Mouse (Mus musculus) bone marrow macrophage, adult 2 months (primary cell): Measurements from ENCODE around the gene Spata46. TPM values are rescaled to one million over a fixed set of nuclear protein-coding genes. Genes with fewer than 3 reads are reported as not detected.

Source experiments
- H3K27ac ChIP-seq: 2 replicates; pipeline ENCODE4 v1.5.1; 2012; ENCODE audit warnings: low read depth, low read length; ENCODE audit not compliant: insufficient read depth
- H3K4me1 ChIP-seq: 2 replicates; pipeline ENCODE4 v1.6.1; 2012; ENCODE audit warnings: low read length; ENCODE audit not compliant: control insufficient read depth, insufficient read depth
- H3K4me3 ChIP-seq: 2 replicates; pipeline ENCODE4 v1.5.1; 2012; ENCODE audit warnings: mild to moderate bottlenecking, low read length, moderate library complexity; ENCODE audit not compliant: insufficient read depth
- CTCF ChIP-seq: IDR thresholded peaks from 2 replicates; pipeline ENCODE4 v1.5.1; 2012; ENCODE audit warnings: low read depth, mild to moderate bottlenecking, low read length, moderate library complexity
- POLR2A ChIP-seq: IDR thresholded peaks from 2 replicates; pipeline ENCODE4 v1.6.1; 2012; ENCODE audit warnings: mild to moderate bottlenecking, low read depth, low read length, borderline replicate concordance
- polyA plus RNA-seq: library from polyadenylated mRNA; stranded (reverse); fragments of >200 nt; gene quantifications from 2 replicates; pipeline ENCODE4 v1.2.4, GENCODE M21; 2012; ENCODE audit not compliant: missing spikeins, insufficient read depth, insufficient read length

Spata46 gene
- polyA plus RNA-seq, 1 experiment = not detected

DNA sequence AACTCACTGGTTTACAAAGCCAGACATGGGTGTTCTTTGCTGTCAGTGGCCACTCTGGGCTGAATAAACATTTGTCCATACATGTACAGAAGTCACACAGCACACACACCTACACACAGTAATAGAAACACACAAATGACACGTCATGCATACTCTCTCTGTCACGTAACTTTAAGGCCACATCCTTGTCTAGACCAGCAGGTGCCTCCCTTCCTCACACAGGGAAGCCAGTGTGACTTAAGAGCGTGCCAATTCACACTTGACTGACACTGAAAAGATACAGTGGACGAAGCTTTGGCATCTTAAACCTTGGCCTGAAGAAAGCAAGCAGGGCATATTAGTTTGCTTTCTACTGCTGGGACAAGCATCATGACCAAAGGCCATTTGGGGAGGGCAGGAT lies 24.2 kb downstream of the Spata46 start:
- Histone ChIP-seq H3K4me3 (no peak overlapping the region), H3K4me1 (no peaks in the 10 kb centered on the region), H3K27ac (no peak overlapping the region)
- TF ChIP-seq POLR2A (no peak), CTCF (no peak)

DNA sequence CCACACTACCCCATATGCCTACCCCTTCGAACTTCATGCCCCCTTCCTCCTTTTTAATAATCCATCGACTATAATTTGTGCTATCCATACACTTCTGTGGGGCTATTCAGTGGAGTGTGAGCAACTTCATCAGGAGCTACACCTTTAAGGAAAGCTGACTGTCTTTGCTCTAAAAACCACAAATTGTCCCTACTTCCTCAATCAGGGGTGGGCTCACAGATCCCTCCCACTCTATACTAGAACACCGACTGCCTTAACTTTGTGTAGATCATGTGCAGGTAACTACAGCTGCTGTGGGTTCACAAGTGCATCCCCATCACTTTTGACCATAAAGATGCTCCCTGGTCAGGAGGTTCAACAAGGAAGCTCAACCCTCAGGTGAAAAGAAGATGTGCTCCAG lies 31.3 kb downstream of the Spata46 start:
- no peak overlapping the region for H3K27ac ChIP-seq
- no peaks in the 10 kb centered on the region for H3K4me1 ChIP-seq
- TF ChIP-seq POLR2A (no peak), CTCF (no peak)
- H3K4me3 ChIP-seq = no peak overlapping the region

DNA sequence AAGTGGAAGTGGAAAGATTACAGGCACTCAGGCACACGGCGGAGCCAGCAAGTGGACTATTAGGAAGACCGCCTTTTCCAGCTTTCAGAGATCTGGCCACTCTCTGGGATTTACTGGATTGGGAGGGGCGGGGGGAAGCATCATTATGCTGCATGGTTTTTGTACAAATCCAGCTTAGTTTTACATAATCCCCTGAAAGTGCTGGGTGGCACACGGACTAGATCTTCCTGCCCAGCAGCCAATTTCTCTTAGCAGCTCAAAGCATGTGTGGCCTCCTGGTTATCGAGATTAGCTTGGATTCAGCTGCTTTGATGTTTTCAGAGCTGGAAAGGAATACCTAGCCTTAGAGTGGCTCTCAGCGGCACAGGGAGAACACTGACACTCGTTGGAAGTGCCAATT lies 34.5 kb downstream of the Spata46 start:
- no peak overlapping the region for H3K4me3 ChIP-seq
- TF ChIP-seq POLR2A = no peak
- no peak for TF ChIP-seq CTCF

DNA sequence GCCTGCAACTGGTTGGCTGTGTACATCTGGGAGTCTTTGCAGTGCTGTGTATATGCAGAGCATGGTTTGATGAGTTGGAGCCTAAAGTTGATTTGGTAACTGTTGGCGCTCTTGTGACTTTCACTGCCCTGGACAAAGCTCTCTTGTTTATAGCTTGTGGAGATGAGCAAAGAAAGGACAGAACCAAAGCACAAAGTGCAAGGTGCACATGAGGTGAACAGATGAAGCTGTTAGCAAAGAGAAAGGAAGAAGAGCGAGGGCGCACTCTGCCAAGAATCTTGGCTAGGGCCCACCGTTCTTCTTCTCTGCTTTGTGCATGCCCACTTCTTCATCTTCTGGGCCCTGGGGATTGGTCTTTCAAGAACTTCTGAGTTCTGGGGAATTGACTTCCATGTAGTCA lies 35.3 kb downstream of the Spata46 start:
- Histone ChIP-seq H3K4me3 (no peak overlapping the region), H3K4me1 (no peaks in the 10 kb centered on the region), H3K27ac (no peak overlapping the region)
- TF ChIP-seq POLR2A (no peak), CTCF (no peak)

More for the DNA sequence above, 34.5 kb downstream of the Spata46 start:
- no peak overlapping the region for H3K27ac ChIP-seq
- H3K4me1 ChIP-seq = no peaks in the 10 kb centered on the region

DNA sequence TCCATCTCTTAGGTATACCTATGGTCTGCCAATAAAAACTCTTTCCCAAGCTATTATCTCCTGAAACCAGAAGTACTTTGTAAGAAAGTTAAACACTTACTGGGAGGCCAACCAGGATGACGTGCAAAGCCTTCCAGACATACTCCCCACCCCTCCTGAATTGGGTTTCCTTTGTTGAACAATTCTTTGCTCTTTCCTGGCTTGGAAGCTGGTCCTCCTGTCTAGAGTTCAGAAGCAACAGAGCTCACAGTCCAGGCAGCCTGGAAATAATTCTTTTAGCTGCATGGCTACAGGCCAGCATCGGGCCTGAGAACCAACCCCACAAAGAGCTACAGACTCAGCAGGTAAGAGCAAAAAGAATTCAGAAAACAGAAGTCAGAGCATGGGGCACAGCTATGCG lies 37.7 kb downstream of the Spata46 start:
- Histone ChIP-seq H3K27ac (no peak overlapping the region), H3K4me3 (no peak overlapping the region), H3K4me1 (no peaks in the 10 kb centered on the region)
- TF ChIP-seq POLR2A (no peak), CTCF (no peak)

DNA sequence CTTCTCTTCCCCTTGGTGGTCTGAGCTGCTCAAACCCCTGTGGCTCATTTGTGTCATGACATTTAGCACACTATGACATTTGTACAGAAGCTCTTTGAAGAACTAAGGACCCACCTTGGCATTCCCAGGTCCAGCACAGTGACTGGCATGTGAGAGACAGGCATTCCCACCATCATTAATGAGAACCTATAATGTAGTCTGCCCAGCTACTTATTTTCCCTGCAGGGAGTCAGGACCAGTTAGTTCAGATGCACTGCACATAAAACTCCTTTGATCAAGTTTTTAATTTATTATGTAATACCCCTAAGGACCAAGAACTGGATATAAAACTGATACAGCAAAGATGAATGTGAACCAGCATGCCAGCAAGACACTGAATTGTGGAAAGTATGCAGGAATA lies 42.5 kb downstream of the Spata46 start:
- no peak overlapping the region for H3K27ac ChIP-seq
- no peaks in the 10 kb centered on the region for H3K4me1 ChIP-seq
- TF ChIP-seq CTCF (no peak), POLR2A (no peak)
- no peak overlapping the region for H3K4me3 ChIP-seq

DNA sequence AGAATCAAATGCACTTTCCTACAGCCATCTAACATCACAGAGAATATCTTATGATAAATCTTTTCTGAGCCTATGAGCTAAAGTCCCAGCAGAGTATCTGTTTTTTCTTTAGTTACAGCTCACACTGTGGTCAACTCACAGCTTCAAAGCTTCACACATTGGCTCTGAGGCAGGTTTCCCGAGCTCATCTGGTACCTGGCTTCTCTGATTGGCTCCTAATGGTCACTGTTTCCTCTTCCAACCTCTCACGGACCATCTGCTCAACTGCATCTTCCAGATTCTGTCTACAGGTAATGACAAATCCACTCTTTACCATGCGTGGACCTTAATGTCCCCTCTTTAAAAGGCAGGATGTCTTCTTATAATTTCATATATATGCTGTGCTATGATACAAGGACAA lies 44.7 kb downstream of the Spata46 start:
- Histone ChIP-seq H3K4me1 (no peaks in the 10 kb centered on the region), H3K4me3 (no peak overlapping the region), H3K27ac (no peak overlapping the region)
- no peak for TF ChIP-seq POLR2A
- no peak for TF ChIP-seq CTCF

DNA sequence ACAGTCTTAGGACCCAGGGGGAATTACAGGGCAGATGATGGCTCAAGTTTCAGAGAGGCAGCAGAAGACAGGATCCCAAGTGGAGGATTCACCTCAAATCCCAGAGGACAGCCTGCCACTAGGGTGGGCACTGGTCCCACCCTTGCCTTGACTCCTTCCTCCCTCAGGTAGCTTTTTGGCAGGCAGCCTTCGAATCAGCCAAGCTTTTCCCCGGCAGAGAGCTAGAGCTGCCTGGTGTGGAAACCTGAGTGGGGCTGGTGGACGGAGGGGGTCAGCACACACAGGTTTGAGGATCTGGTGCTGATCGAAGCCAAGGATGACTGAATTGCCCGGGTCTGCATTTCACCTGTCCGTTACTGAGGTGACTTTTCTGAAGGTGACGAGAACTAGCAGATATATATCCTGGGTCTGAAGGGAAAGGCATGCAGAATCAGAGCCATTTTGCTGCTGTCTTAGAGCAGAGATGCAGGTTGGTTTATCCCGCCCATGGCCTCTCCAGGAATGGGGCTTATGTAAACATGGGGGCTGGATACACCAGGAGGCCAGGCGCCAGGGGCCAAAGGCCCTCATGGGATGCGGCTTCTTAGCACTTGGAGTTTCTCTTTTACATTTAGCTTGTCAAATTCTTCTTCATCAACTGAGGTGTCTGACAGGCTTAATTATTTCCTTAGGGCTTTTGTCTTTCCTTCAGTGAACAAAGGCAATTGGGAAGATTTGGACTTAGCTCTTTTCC lies 51.7 kb downstream of the Spata46 start:
- H3K27ac ChIP-seq = no peak overlapping the region
- TF ChIP-seq CTCF (no peak), POLR2A (no peak)
- H3K4me3 ChIP-seq = no peak overlapping the region
- no peaks in the 10 kb centered on the region for H3K4me1 ChIP-seq

Other genes with a start within 250 kb of the Spata46 start
- gene Ddr2, start 198.0 kb upstream of the Spata46 start, polyA plus RNA-seq = 0.59 and 0.76 TPM in 2 replicates
- 24.4 and 28.0 TPM in 2 replicates for gene Uap1, start 133.8 kb upstream of the Spata46 start, polyA plus RNA-seq
- 44.1 and 52.3 TPM in 2 replicates for gene Uhmk1, start 93.4 kb upstream of the Spata46 start, polyA plus RNA-seq
- gene Sh2d1b2, start 76.1 kb upstream of the Spata46 start, polyA plus RNA-seq = 1.8 and 2.1 TPM in 2 replicates
- gene Sh2d1b1, start 31.5 kb upstream of the Spata46 start, polyA plus RNA-seq = 12.3 and 14.2 TPM in 2 replicates
- 2.0 and 2.3 TPM in 2 replicates for gene Gm7694, start 2.5 kb upstream of the Spata46 start, polyA plus RNA-seq